Mouse (Mus musculus): ENCODE results near the gene Elf5. TPM values are rescaled to one million over a fixed set of nuclear protein-coding genes. Genes with fewer than 3 reads are reported as not detected.

Elf5 gene
- total RNA-seq, 2 experiments from 2014 or later: 0.79 to 1.1 TPM

- Histone ChIP-seq H3K27ac (no peak overlapping the region), H3K4me3 (no peak overlapping the region)
- no peak for TF ChIP-seq CTCF (IDR thresholded peaks at IDR 0.05)
- no peak for DNase-seq (ENCODE audit: extremely low spot score in 1 of 2, low spot score in 2 of 2)
- intact Hi-C loops (cut with DNase I): no loop called here
Observed at GRCm38 (mm10) chr2:103480871-103481270, 69.4 kb downstream of the Elf5 start.

GRCm38 (mm10) chr2:103481314-103482231, 70.1 kb downstream of the Elf5 start:
- no peak for DNase-seq (ENCODE audit: extremely low spot score in 1 of 2, low spot score in 2 of 2)
- intact Hi-C loops (cut with DNase I): no loop called here
- no peak overlapping the region for H3K27ac ChIP-seq
- TF ChIP-seq CTCF (IDR thresholded peaks at IDR 0.05): no peak
- H3K4me3 ChIP-seq: no peak overlapping the region

GRCm38 (mm10) chr2:103483289-103483985, 71.9 kb downstream of the Elf5 start:
- no peak for TF ChIP-seq CTCF (IDR thresholded peaks at IDR 0.05)
- no peak for DNase-seq (ENCODE audit: extremely low spot score in 1 of 2, low spot score in 2 of 2)
- peak overlapping the region; percentile 60 for H3K4me3 ChIP-seq
- intact Hi-C loops (cut with DNase I): no loop called here
- H3K27ac ChIP-seq: no peak overlapping the region

GRCm38 (mm10) chr2:103483986-103484520, 72.6 kb downstream of the Elf5 start:
- no peak for DNase-seq (ENCODE audit: extremely low spot score in 1 of 2, low spot score in 2 of 2)
- intact Hi-C loops (cut with DNase I): no loop called here
- no peak for TF ChIP-seq CTCF (IDR thresholded peaks at IDR 0.05)
- Histone ChIP-seq H3K4me3 (peak overlapping the region; percentile 60), H3K27ac (peak overlapping the region; percentile 91; the same call in 1 of the 2 replicates)

- intact Hi-C loops (cut with DNase I): loop anchor here (5.0 kb wide), 1 partner anchor 312 kb away; the partner anchor contains the start of gene Caprin1
- Histone ChIP-seq H3K4me3 (peak within 1 kb of the TSS; percentile 60), H3K27ac (peak within 1 kb of the TSS; percentile 91)
- DNase-seq (ENCODE audit: extremely low spot score in 1 of 2, low spot score in 2 of 2): peak; percentile 94 to 95
- no peak for TF ChIP-seq CTCF (IDR thresholded peaks at IDR 0.05)
Observed at GRCm38 (mm10) chr2:103484617-103485401, 73.3 kb downstream of the Elf5 start, which contains the start of gene Cat. Gene Cat, minus strand, starts transcription at chr2:103485160.

GRCm38 (mm10) chr2:103492526-103492925, 81.0 kb downstream of the Elf5 start:
- DNase-seq (ENCODE audit: extremely low spot score in 1 of 2, low spot score in 2 of 2): no peak
- H3K4me3 ChIP-seq: no peak overlapping the region
- no peak overlapping the region for H3K27ac ChIP-seq
- intact Hi-C loops (cut with DNase I): no loop called here
- no peak for TF ChIP-seq CTCF (IDR thresholded peaks at IDR 0.05)

GRCm38 (mm10) chr2:103493827-103494226, 82.3 kb downstream of the Elf5 start:
- intact Hi-C loops (cut with DNase I): no loop called here
- Histone ChIP-seq H3K27ac (no peak overlapping the region), H3K4me3 (no peak overlapping the region)
- DNase-seq (ENCODE audit: extremely low spot score in 1 of 2, low spot score in 2 of 2): no peak
- no peak for TF ChIP-seq CTCF (IDR thresholded peaks at IDR 0.05)

- no peak overlapping the region for H3K4me3 ChIP-seq
- no peak for DNase-seq (ENCODE audit: extremely low spot score in 1 of 2, low spot score in 2 of 2)
- no peak overlapping the region for H3K27ac ChIP-seq
- TF ChIP-seq CTCF (IDR thresholded peaks at IDR 0.05): no peak
- intact Hi-C loops (cut with DNase I): no loop called here
Observed at GRCm38 (mm10) chr2:103495633-103496418, 84.3 kb downstream of the Elf5 start.

Other genes with a start within 250 kb of the Elf5 start
- under 1 TPM; 0.11 to 0.19 TPM for gene Ehf, start 108.4 kb upstream of the Elf5 start, total RNA-seq (2021)
- 10 to 100 TPM; 42.5 to 46.9 TPM for gene Cat, start 73.5 kb downstream of the Elf5 start, total RNA-seq (2021)
- 1 to 10 TPM; 8.1 to 9.7 TPM for gene Abtb2, start 154.6 kb downstream of the Elf5 start, total RNA-seq (2021)